Mouse (Mus musculus) C2C12 (cell line): ENCODE measurements around the gene Trp53. TPM values are rescaled to one million over a fixed set of nuclear protein-coding genes. Genes with fewer than 3 reads are reported as not detected.
"Not testable (repeated sequence)": the region's sequence is repeated elsewhere in the genome, so short reads cannot be mapped to it uniquely, and the experiment has no call there.

Source experiments
- H3K27me3 ChIP-seq: one replicate; pipeline ENCODE4 v1.6.1; 2011; ENCODE audit not compliant: control insufficient read depth, insufficient read depth, insufficient read length
- H3K36me3 ChIP-seq: one replicate; pipeline ENCODE4 v1.6.1; 2011; ENCODE audit not compliant: control insufficient read depth, insufficient read depth
- H3K4me3 ChIP-seq: one replicate; pipeline ENCODE4 v1.5.1; 2011; ENCODE audit warnings: mild to moderate bottlenecking, control low read depth; ENCODE audit not compliant: poor library complexity, insufficient read depth, severe bottlenecking
- H3K79me2 ChIP-seq: one replicate; pipeline ENCODE4 v1.6.1; 2011; ENCODE audit not compliant: control insufficient read depth, insufficient read depth
- H3K79me3 ChIP-seq: one replicate; pipeline ENCODE4 v1.6.1; 2011; ENCODE audit warnings: low read depth, control low read depth
- H3ac ChIP-seq: one replicate; pipeline ENCODE3; 2011; ENCODE audit warnings: low read depth; ENCODE audit not compliant: control insufficient read depth, insufficient read length
- CEBPB ChIP-seq: IDR thresholded peaks from one replicate; pipeline ENCODE4 v1.6.1; 2011; ENCODE audit warnings: low read depth, mild to moderate bottlenecking, control low read depth, moderate library complexity
- CTCF ChIP-seq: IDR thresholded peaks from one replicate; pipeline ENCODE4 v1.5.1; 2011; ENCODE audit not compliant: control insufficient read depth, insufficient read depth, insufficient read length
- FOSL1 ChIP-seq: IDR thresholded peaks from one replicate; pipeline ENCODE4 v1.8.0; 2011; ENCODE audit warnings: mild to moderate bottlenecking, low read length; ENCODE audit not compliant: poor library complexity, insufficient read depth, severe bottlenecking
- MAX ChIP-seq: IDR thresholded peaks from one replicate; pipeline ENCODE4 v1.6.1; 2011; ENCODE audit warnings: mild to moderate bottlenecking, control low read depth
- MYOD1 ChIP-seq: IDR thresholded peaks from one replicate; pipeline ENCODE4 v1.6.1; 2011; ENCODE audit warnings: low read depth; ENCODE audit not compliant: control insufficient read depth, insufficient read length
- MYOG ChIP-seq: IDR thresholded peaks from one replicate; pipeline ENCODE4 v1.6.1; 2011; ENCODE audit not compliant: control insufficient read depth, insufficient read length; ENCODE audit errors: extremely low read depth
- USF1 ChIP-seq: IDR thresholded peaks from one replicate; pipeline ENCODE4 v1.6.1; 2011; ENCODE audit warnings: low read depth, mild to moderate bottlenecking, control low read depth, moderate library complexity
- polyA plus RNA-seq: library from polyadenylated mRNA; unstranded; fragments of >200 nt; fragmentation: generic; extraction: Trizol; gene quantifications from one replicate; pipeline ENCODE4 v1.2.1, GENCODE M21; 2012; ENCODE audit warnings: missing spikeins

Gene Trp53
- polyA plus RNA-seq, 1 experiment, result 226 TPM

DNA sequence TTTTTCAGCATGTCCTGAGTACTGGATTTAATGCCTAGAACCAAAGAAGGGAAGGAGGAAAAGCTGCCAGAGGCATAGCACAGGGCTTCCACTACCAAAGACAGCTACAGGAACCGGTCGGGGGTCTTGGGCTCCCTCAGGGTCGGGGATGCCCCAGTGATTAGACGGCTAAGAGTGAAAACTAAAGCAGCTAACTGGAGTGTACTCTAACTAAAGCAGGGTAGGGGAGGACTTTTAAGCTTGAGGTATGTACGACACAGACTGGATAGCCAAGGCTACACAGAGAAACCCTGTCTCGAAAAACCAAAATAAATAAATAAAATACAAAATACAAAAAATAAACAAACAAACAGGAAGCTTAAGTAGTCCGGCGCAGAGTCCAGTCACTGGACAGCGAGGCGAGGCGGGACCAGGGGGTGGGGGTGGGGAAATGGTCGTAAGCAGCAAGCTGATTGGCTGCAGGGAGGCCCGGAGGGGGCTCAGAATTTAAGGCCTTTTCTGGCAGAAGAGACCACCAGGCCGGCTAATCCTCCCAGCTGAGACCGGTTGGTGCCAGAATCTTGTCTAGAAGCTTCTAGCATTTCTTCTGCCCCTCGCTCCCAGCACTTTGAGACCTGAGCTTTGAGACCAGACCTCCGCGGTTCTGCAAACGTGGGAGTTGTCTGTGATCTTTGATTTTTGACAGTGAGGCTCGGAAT lies 41.6 kb downstream of the Trp53 start, which contains the start of gene Sat2:
Gene Sat2 (plus strand): TSS at position 454 of the 698 bp plus-strand sequence.
- H3K79me2 ChIP-seq, result no peaks in the 10 kb centered on the region
- H3K36me3 ChIP-seq, result no peaks in the 10 kb centered on the region
- peak within 1 kb of the TSS; percentile 44 for H3K4me3 ChIP-seq
- H3K79me3 ChIP-seq, result no peaks in the 10 kb centered on the region
- TF ChIP-seq MYOG (no peak), CTCF (no peak), MAX (no peak), CEBPB (no peak), MYOD1 (no peak), FOSL1 (no peak), USF1 (no peak)
- peaks cover 3% of the 10 kb centered on the region for H3K27me3 ChIP-seq
- H3ac ChIP-seq, result peak within 1 kb of the TSS; percentile 46

DNA sequence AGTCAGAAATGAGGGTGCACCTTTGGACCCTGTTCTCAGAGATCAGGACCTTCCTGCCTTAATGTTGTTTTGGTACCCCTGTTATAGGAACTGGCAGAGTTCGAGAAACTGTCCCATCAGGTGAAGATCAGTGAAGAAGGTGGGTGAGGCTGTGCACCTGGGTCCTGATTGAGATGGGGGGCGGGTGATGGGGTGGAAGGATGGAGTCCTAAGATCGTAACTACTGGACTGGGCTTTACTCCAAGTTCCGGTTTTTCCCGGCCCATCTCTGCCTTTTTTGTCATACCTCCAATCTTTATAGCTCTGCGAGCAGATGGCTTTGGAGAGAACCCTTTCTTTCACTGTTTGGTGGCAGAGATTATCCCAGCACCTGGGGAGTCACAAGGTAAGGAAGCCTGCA lies 42.2 kb downstream of the Trp53 start:
- Histone ChIP-seq H3K79me3 (no peaks in the 10 kb centered on the region), H3K79me2 (no peaks in the 10 kb centered on the region), H3K36me3 (no peaks in the 10 kb centered on the region), H3ac (peak overlapping the region; percentile 46), H3K27me3 (peaks cover 3% of the 10 kb centered on the region), H3K4me3 (peak overlapping the region; percentile 44)
- TF ChIP-seq MYOD1, result no peak
- no peak for TF ChIP-seq CEBPB
- no peak for TF ChIP-seq MYOG
- TF ChIP-seq CTCF, result no peak
- no peak for TF ChIP-seq USF1
- no peak for TF ChIP-seq MAX
- TF ChIP-seq FOSL1, result no peak

DNA sequence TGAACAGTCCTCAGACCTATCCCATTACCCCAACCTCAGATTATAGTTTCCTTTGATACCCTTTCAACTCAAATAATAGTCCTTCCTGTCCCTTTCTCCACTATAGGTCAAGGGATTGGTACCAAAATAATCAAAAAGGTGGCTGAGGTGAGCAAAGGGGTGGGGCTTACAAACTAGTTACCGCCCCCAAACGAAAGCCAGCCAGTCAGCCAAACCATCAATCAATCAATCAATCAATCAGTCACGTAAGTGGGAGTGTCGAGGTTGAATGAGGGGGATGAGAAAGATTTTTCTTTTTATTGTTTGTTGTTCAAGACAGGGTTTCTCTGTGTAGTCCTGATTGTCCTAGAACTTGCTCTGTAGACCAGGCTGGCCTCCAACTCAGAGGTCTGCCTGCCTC lies 42.8 kb downstream of the Trp53 start:
- Histone ChIP-seq H3K79me2 (no peaks in the 10 kb centered on the region), H3K79me3 (no peaks in the 10 kb centered on the region), H3K36me3 (no peaks in the 10 kb centered on the region), H3K27me3 (no peaks in the 10 kb centered on the region), H3K4me3 (no peak overlapping the region), H3ac (no peak overlapping the region)
- TF ChIP-seq MYOD1 (no peak), CEBPB (no peak), MAX (no peak), USF1 (no peak), MYOG (no peak), FOSL1 (no peak)

DNA sequence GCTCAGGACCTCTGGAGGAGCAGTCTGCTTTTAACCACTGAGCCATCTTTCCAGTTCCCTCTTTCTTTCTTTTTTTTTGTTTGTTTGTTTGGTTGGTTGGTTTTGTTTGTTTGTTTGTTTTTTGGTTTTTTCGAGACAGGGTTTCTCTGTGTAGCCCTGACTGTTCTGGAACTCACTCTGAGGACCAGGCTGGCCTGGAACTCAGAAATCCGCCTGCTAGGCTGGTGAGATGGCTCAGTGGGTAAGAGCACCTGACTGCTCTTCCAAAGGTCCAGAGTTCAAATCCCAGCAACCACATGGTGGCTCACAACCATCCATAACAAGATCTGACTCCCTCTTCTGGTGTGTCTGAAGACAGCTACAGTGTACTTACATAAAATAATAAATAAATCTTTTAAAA lies 44.2 kb downstream of the Trp53 start:
- H3ac ChIP-seq, H3K79me2 ChIP-seq, H3K4me3 ChIP-seq, H3K36me3 ChIP-seq, H3K79me3 ChIP-seq, H3K27me3 ChIP-seq: not testable (repeated sequence)

DNA sequence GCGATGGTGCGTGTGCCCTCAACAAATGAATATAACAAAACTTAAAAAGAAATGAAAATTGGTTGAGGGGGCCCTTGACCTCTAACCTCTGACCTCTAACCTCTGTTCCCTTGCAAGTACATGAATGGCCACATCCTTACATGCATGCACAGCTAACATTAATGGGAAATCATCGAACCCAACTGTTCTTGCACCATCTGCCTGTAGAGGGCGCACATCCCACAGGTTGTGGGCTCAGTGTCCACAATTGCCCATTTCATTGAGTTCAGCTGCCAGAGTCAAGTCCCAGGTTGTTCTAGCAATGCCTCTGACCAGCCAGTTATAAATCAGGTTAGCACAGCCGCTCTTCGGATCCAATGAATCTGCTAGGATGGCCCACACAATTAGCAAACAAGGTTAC lies 48.1 kb downstream of the Trp53 start:
- Histone ChIP-seq H3K36me3 (no peaks in the 10 kb centered on the region), H3K27me3 (no peaks in the 10 kb centered on the region), H3K79me2 (peaks cover 4% of the 10 kb centered on the region), H3ac (no peak overlapping the region), H3K4me3 (no peak overlapping the region), H3K79me3 (peaks cover under 1% of the 10 kb centered on the region)
- TF ChIP-seq FOSL1 (no peak), MYOD1 (no peak), CTCF (peak; percentile 88)

DNA sequence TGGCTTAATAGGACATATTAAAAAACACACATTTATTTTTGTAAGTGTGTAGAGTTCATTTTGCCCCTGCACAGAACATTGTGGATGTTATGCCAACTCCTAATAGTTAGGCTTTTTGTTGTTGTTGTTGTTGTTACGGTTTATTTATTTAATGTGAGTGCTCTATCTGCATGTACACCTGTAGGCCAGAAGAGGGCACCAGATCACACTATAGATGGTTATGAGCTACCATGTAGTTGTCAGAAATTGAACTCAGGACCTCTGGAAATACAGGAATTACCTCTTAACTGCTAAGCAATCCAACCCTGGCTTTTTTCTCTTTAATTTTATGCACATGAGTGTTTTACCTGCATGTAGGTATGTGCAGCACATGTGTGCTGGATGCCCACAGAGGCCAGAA lies 49.6 kb downstream of the Trp53 start:
- Histone ChIP-seq H3ac (no peak overlapping the region), H3K79me2 (peaks cover 19% of the 10 kb centered on the region), H3K27me3 (no peaks in the 10 kb centered on the region), H3K4me3 (no peak overlapping the region), H3K79me3 (peaks cover 14% of the 10 kb centered on the region), H3K36me3 (peaks cover 3% of the 10 kb centered on the region)
- no peak for TF ChIP-seq MYOG
- TF ChIP-seq USF1, result no peak
- TF ChIP-seq MAX, result no peak
- TF ChIP-seq CEBPB, result no peak
- TF ChIP-seq CTCF, result no peak
- no peak for TF ChIP-seq FOSL1
- no peak for TF ChIP-seq MYOD1
